Mouse (Mus musculus) brain, embryonic 14.5 days (tissue): ENCODE measurements around the gene Uck1.

ENCODE experiments used
- CTCF ChIP-seq: fragments of 200-500 bp; IDR thresholded peaks from 2 replicates; pipeline ENCODE4 v1.5.1; 2012; ENCODE audit warnings: inconsistent platforms, mild to moderate bottlenecking, moderate library complexity, borderline replicate concordance; ENCODE audit not compliant: insufficient read depth, insufficient read length; ENCODE audit errors: extremely low read depth
- POLR2A ChIP-seq: fragments of 200-500 bp; IDR thresholded peaks from 2 replicates; pipeline ENCODE4 v1.6.1; 2012; ENCODE audit warnings: mild to moderate bottlenecking, inconsistent platforms, borderline replicate concordance; ENCODE audit not compliant: poor library complexity, insufficient read depth, insufficient read length, severe bottlenecking; ENCODE audit errors: extremely low read depth

DNA sequence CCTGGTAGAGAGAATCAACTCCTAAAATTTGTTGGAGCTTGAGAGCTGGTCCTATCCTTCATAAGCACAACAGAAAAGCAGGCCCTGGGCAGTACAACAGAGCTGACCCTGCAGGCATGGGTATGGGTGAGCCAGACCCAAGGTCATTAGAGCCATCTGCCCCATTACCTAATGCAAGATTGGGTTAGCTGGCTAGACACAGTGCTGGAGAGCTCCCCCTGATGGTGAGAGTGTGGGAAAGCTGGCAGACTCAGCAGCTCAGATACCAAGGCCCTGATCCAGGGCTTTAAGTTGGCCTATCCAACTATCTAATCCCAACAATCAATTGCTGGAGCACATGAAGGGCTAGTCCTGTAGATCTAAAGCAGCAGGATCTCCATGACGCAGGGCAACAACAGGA is 22.8 kb upstream of the Uck1 start:
- TF ChIP-seq POLR2A (no peak), CTCF (peak; percentile 62; the same call in 1 of the 2 replicates)
